13 mouse cellular contexts compared by ENCODE assay signal in genomic region chr6:101998181-101998580, GRCm38 (mm10).
DNase-seq lines count a peak whose midpoint lies in the region; ATAC-seq lines count a peak whose summit lies in the region.
"Had no signal": no experiment of that assay in that cellular context is flagged by ENCODE, and none has a peak within 500 bp of the region (broad histone marks: within the 10 kb centered on the region; RNA-seq: fewer than 3 reads in every experiment).

No protein-coding gene starts in this region.

- no peaks in the 10 kb centered on the region for H3K27me3 ChIP-seq in heart, embryonic 13.5 days (replicated peaks)
- H3K27me3 ChIP-seq: limb, embryonic 13.5 days had no signal

- no peak overlapping the region for H3K4me2 ChIP-seq in heart, embryonic 13.5 days
- H3K4me2 ChIP-seq: limb, embryonic 13.5 days had no signal

- 0 out of 2 replicates have a peak, but pooled peaks cover 5% of the 10 kb centered on the region for H3K4me1 ChIP-seq in heart, embryonic 13.5 days
- H3K4me1 ChIP-seq: limb, embryonic 13.5 days had no signal

- ATAC-seq in heart, embryonic 13.5 days (ENCODE audit: extremely low read depth, insufficient number of reproducible peaks, low FRiP score, low TSS enrichment), result no peak
- ATAC-seq: inflammation-experienced regulatory T-cells, adult 6 months; liver, postnatal 0 days had no signal

- DNase-seq in heart, adult 8-10 months (ENCODE audit: low spot score), result no peak
- peak; percentile 10 to 11 for DNase-seq in right cerebral cortex, adult 2 months (ENCODE audit: low spot score in 2 of 2)
- no peak for DNase-seq in right cerebral cortex, postnatal 4 days
- peak; percentile 6 to 10 for DNase-seq in frontal cortex, postnatal 10 days (ENCODE audit: low spot score in 2 of 2)
- peak; percentile 18 for DNase-seq in telencephalon, adult 2 months (ENCODE audit: low read depth, low spot score)
- DNase-seq in spleen, adult 18-20 months, result no peak
- no peak for DNase-seq in kidney, postnatal 10 days
- DNase-seq: adrenal gland, postnatal 14 days; B cell, adult 2 months; liver, postnatal 0 days had no signal

- no peaks in the 10 kb centered on the region for H3K9me3 ChIP-seq in heart, embryonic 13.5 days
- H3K9me3 ChIP-seq: limb, embryonic 13.5 days had no signal

- WGBS in heart, embryonic 13.5 days, result 70% methylated on average over 2 of the region's 2 CpGs

- H3K4me3 ChIP-seq in heart, embryonic 13.5 days, result no peak overlapping the region
- H3K4me3 ChIP-seq: limb, embryonic 13.5 days had no signal

- H3K27ac ChIP-seq in heart, embryonic 13.5 days (replicated peaks), result peak overlapping the region; percentile 71; the same call in 1 of the 2 replicates
- H3K27ac ChIP-seq: limb, embryonic 13.5 days had no signal

- no peak overlapping the region for H3K9ac ChIP-seq in heart, embryonic 13.5 days
- H3K9ac ChIP-seq: limb, embryonic 13.5 days; liver, postnatal 0 days had no signal

- no peaks in the 10 kb centered on the region for H3K36me3 ChIP-seq in heart, embryonic 13.5 days
- H3K36me3 ChIP-seq: limb, embryonic 13.5 days had no signal

Comparison
In these comparisons a context has a peak if more than half of its experiments do, and no peak if none do; other contexts are left out.
1. DNase-seq: peak in right cerebral cortex, adult 2 months (2 of 2), frontal cortex, postnatal 10 days (2 of 2) and telencephalon, adult 2 months (single experiment); none in heart, adult 8-10 months (single experiment), right cerebral cortex, postnatal 4 days (single experiment), spleen, adult 18-20 months (0 of 2) and kidney, postnatal 10 days (single experiment).